Mouse (Mus musculus) left cerebral cortex, adult 2 months (tissue): ENCODE data around the gene Gnai3. TPM values are rescaled to one million over a fixed set of nuclear protein-coding genes. Genes with fewer than 3 reads are reported as not detected.

Experiments used
- DNase-seq, 2 experiments: peaks; one replicate each; pipeline ENCODE4 v3.0.0; 2021 to 2022; ENCODE audit warnings: low spot score in 2 of 2, mixed read lengths in 1 of 2; ENCODE audit errors: extremely low spot score in 1 of 2
- H3K27ac ChIP-seq: fragments of 200-600 bp; 2 replicates; pipeline ENCODE4 v1.8.1; 2022
- H3K4me3 ChIP-seq: fragments of 200-600 bp; 2 replicates; pipeline ENCODE4 v1.8.1; 2022
- CTCF ChIP-seq: fragments of 200-600 bp; IDR thresholded peaks from 2 replicates; pipeline ENCODE4 v1.8.1; 2022; ENCODE audit warnings: antibody characterized with exemption, mild to moderate bottlenecking, moderate library complexity
- intact Hi-C: fragments of 180-260 bp; cut with DNase I; formaldehyde crosslinking; loops from one replicate; pipeline ENCODE4 v1.15.1; 2025
- total RNA-seq, 2 experiments: library from RNA; stranded (reverse); gene quantifications; 2 replicates each; pipeline ENCODE4 v1.2.3; 2021

Gnai3 gene
- total RNA-seq, 2 experiments from 2014 or later: 26.9 to 28.6 TPM

DNA sequence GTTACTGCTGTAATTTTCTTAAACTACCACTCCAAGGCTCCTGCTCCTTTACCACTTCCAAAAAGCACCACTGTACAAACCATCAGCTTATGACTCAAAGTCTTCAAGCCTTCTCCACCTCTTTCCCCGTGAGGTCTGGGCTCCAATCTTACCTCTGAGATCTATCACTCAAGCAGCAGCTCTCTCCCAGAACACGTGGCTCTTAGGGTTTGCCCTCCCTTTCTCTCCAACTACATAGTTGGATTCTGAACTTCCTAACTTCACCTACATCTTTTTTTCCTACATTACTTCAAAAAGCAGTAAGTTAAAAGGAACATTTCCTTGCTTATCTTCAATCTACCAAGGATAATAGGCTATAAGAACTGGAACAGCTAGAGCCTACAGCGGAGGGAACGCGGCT, 17.4 kb downstream of the Gnai3 start:
- Histone ChIP-seq H3K27ac (no peak overlapping the region), H3K4me3 (no peak overlapping the region)
- no peak for TF ChIP-seq CTCF
- intact Hi-C loops: no loop called here
- DNase-seq: no peak

GRCm38 (mm10) chr3:108126327-108126726, 19.6 kb downstream of the Gnai3 start:
- Histone ChIP-seq H3K27ac (no peak overlapping the region), H3K4me3 (no peak overlapping the region)
- TF ChIP-seq CTCF: no peak
- intact Hi-C loops: no loop called here
- no peak for DNase-seq

DNA sequence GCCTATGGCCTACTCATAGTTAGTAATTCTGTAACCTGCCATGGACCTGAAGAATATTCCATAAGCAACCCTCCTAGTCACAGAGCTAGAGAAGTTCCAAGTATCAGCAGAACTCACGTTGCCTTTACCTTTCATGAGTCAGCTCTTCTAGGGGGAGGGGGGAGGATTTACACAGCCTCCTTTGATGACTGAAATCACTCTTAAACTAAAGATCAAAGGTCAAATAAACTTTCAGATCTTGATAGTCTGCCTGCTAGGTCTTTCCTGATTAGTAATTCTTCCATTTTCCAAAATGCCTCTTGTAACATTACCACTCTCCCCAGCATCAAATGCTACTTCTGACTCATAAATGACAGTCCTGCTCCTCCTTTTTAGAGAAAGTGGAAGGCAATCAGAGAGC, 21.8 kb downstream of the Gnai3 start:
- intact Hi-C loops: no loop called here
- H3K4me3 ChIP-seq: no peak overlapping the region
- no peak for TF ChIP-seq CTCF
- no peak overlapping the region for H3K27ac ChIP-seq
- DNase-seq: no peak

DNA sequence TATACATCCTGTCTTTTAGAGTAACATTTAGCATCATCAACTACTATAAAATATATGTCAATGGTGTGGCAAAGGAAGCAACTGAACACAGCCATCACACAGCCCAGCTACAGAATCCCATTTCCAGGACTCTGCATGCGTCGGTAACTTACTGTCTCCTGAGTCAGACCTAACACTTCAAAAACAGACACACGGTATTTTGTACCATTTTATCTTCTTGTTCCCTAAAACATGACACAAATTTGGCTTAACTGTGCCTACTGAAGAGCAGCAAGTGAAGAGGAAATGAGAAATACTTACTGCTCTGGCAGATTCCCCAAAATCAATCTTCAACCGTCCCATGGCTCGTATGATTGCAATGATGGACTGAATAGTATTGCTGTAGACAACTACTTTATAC, 22.7 kb downstream of the Gnai3 start:
- no peak overlapping the region for H3K4me3 ChIP-seq
- TF ChIP-seq CTCF: no peak
- no peak for DNase-seq
- H3K27ac ChIP-seq: no peak overlapping the region
- intact Hi-C loops: no loop called here

- intact Hi-C loops: no loop called here
- H3K4me3 ChIP-seq: no peak overlapping the region
- DNase-seq: no peak
- TF ChIP-seq CTCF: no peak
- H3K27ac ChIP-seq: no peak overlapping the region
Observed at GRCm38 (mm10) chr3:108121101-108121500, 24.8 kb downstream of the Gnai3 start.

GRCm38 (mm10) chr3:108117465-108117864, 28.5 kb downstream of the Gnai3 start:
- DNase-seq: no peak
- Histone ChIP-seq H3K4me3 (no peak overlapping the region), H3K27ac (no peak overlapping the region)
- intact Hi-C loops: no loop called here
- TF ChIP-seq CTCF: no peak

DNA sequence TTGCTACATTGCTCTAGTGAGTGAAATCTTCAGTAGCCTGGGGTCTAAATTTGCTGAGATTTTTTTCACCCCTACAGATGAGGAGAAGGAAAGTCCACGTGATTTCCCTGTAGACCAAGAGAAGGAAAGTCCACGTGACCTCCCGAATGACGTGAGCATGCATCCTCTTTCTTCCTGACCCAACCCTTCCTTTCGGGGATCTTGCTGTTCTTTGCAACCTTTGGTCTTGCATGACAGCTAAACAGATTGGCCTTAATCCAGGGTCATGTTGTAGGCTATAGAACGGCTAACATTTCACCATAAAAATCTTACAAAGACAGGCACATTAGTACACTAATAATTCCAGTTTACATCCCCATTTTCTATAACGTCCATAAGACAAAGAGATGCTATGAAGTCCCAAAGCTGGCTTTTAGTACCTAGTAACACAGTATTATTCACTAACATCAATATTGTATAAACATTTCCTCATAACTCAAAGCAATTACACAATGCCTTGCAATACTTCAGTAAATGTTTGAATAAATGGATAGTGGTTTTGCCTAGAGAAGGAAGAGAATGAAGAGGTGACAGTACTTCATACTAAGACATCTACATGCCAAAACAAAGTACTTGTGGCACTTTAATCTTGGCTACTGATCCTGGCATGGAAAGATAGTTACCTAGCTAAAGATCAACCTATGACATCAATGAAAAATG, 32.2 kb downstream of the Gnai3 start:
- Histone ChIP-seq H3K4me3 (no peak overlapping the region), H3K27ac (no peak overlapping the region)
- no peak for TF ChIP-seq CTCF
- DNase-seq: no peak
- intact Hi-C loops: no loop called here

GRCm38 (mm10) chr3:108112666-108113065, 33.3 kb downstream of the Gnai3 start:
- Histone ChIP-seq H3K4me3 (no peak overlapping the region), H3K27ac (no peak overlapping the region)
- intact Hi-C loops: no loop called here
- no peak for DNase-seq
- TF ChIP-seq CTCF: no peak

DNA sequence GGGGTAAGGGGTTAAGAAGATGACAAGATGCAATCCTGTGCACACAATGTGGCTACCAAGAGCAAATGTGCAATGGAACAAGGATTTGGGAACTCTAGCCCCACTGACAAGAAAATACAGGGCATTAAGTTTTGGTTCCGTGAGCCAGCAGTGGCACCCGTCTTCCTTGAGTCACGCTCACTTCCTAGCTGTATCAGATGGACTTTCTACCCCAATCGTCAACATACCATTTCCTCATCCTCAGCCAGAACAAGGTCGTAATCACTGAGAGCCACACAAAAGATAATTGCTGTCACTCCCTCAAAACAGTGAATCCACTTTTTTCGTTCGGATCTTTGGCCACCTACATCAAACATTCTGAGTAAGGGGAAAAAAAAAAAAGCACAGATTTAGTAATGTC, 33.7 kb downstream of the Gnai3 start:
- H3K4me3 ChIP-seq: no peak overlapping the region
- H3K27ac ChIP-seq: no peak overlapping the region
- intact Hi-C loops: no loop called here
- no peak for TF ChIP-seq CTCF
- DNase-seq: no peak

- Histone ChIP-seq H3K4me3 (no peak overlapping the region), H3K27ac (no peak overlapping the region)
- TF ChIP-seq CTCF: no peak
- intact Hi-C loops: no loop called here
- no peak for DNase-seq
Observed at GRCm38 (mm10) chr3:108111320-108111719, 34.6 kb downstream of the Gnai3 start.

- no peak for TF ChIP-seq CTCF
- H3K27ac ChIP-seq: no peak overlapping the region
- DNase-seq: no peak
- intact Hi-C loops: no loop called here
- no peak overlapping the region for H3K4me3 ChIP-seq
Observed at GRCm38 (mm10) chr3:108105281-108105680, 40.7 kb downstream of the Gnai3 start.

DNA sequence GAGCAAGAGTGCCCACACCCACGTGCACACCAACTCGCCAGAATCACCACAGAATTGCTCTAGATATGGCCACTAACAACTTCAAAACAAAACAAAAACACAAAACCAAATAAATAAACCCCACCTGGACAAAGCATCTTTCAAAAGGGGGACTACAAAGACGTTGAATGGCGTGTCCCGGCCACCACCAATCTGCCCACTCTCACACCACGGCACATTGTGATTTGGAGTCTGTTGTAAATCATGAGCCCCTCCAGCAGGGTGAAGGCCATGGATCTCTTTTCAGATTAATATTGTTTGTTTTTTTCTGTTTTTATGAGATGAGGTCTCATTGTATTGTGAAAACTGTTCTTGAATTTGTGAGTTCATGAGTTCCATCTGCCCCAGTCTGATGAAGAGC, 43.9 kb downstream of the Gnai3 start:
- no peak overlapping the region for H3K27ac ChIP-seq
- intact Hi-C loops: no loop called here
- no peak overlapping the region for H3K4me3 ChIP-seq

GRCm38 (mm10) chr3:108101594-108101993, 44.4 kb downstream of the Gnai3 start:
- intact Hi-C loops: no loop called here
- no peak overlapping the region for H3K4me3 ChIP-seq
- H3K27ac ChIP-seq: no peak overlapping the region
- TF ChIP-seq CTCF: no peak
- no peak for DNase-seq

More for the DNA sequence above, 43.9 kb downstream of the Gnai3 start:
- DNase-seq: no peak
- TF ChIP-seq CTCF: no peak
